Mouse (Mus musculus): ENCODE results near the gene Tm4sf5. TPM values are rescaled to one million over a fixed set of nuclear protein-coding genes. Genes with fewer than 3 reads are reported as not detected.

Tm4sf5 gene
- total RNA-seq, 2 experiments from 2014 or later, result 1.7 to 2.5 TPM

DNA sequence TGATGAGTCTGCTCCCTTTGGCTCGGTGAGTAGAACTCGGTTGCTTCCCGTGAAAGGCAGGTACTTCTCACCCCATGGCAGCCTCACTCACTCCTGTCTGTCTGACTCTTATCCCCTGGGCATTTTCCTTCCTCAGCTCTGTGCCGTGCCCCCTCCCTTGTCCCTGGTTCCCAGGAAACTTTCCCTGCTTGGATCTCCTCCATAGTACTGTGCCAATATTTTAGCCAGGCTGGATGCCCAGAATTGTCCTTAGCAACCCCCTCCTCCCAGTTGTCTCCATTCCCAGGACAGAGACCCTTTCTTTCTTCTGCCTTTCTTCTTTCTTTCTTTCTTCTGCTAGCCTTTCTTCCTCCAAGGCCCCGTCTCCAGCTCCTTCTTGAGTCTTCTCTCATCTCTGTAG is 36.4 kb downstream of the Tm4sf5 start:
- DNase-seq, result no peak

- DNase-seq, result no peak
Observed at GRCm38 (mm10) chr11:70544496-70544895, 39.5 kb downstream of the Tm4sf5 start.

DNA sequence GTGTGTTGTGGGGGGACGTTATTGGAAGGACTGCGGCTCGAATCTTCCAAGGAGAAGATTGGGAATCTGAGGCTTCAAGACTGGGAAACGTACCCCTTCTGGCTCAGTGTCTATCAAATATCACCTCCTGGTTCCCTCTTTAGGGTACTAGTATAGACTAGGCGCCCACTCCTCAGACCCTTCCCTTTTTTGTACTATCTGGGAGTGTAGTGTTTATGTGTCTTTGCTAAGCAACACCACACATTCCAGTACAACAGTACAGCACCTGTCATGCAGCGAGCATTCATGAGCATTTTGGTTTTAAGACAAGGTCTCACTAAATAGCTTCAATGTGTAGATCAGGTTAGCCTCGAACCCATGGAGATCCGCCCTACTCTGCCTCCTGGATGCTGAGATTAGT is 46.5 kb downstream of the Tm4sf5 start:
- no peak for DNase-seq

DNA sequence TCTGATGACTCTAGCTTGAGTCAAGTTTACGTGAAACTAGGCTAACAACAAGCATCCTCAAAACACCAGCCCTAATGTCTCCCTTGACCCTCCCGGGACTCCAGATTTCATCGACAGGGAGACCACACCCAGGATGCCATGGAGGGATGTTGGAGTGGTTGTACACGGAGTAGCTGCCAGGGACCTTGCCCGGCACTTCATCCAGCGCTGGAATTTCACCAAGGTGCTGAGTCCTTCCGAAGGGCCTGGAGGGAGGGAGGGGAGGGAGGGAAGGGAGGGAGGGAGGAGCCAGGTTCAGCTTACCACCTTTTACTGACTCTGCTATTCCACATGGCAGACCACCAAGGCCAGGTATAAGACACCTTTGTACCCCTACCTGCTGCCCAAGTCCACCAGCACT is 48.9 kb downstream of the Tm4sf5 start:
- DNase-seq, result no peak

DNA sequence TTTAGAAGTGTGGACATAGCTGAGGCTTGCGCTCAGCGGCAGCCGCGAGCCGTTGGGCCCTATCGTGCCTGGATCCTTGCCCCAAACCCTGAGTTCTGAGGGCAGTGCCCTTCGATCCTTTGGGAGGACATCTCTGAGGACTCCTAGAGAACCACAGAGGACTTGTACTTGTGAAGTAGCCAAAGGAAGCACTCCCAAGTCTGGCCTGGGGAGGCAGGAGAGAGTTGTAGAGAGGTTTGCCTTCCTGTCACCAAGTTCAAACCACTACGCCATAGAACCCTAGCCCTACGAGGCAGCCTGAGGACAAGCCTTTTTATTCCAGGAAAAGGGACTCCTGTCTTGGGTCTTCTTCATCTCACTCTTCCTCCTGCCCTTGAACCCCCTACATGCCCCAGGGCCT is 52.5 kb downstream of the Tm4sf5 start:
- DNase-seq, result no peak

Other genes starting within 250 kb of the Tm4sf5 start
- 1 to 10 TPM; 2.8 to 3.0 TPM for gene Alox12, start 249.9 kb upstream of the Tm4sf5 start, total RNA-seq (2021)
- gene Alox12e, start 182.6 kb upstream of the Tm4sf5 start, total RNA-seq (2021), result under 1 TPM in 1 of 2 experiments, not detected in 1; 0.20 TPM
- gene Alox15, start 153.2 kb upstream of the Tm4sf5 start, total RNA-seq (2021), result under 1 TPM; 0.19 to 0.52 TPM
- gene Pelp1, start 95.2 kb upstream of the Tm4sf5 start, total RNA-seq (2021), result 10 to 100 TPM; 25.6 to 27.9 TPM
- gene Arrb2, start 72.6 kb upstream of the Tm4sf5 start, total RNA-seq (2021), result 10 to 100 TPM; 12.0 to 12.7 TPM
- gene Med11, start 53.3 kb upstream of the Tm4sf5 start, total RNA-seq (2021), result 10 to 100 TPM; 12.3 to 13.2 TPM
- 1 to 10 TPM in 1 of 2 experiments, under 1 TPM in 1; 0.92 to 2.0 TPM for gene Zmynd15, start 45.8 kb upstream of the Tm4sf5 start, total RNA-seq (2021)
- 1 to 10 TPM; 6.2 to 6.5 TPM for gene Cxcl16, start 45.3 kb upstream of the Tm4sf5 start, total RNA-seq (2021)
- under 1 TPM in 1 of 2 experiments, not detected in 1; 0.43 TPM for gene Vmo1, start 9.4 kb downstream of the Tm4sf5 start, total RNA-seq (2021)
- not detected for gene Gltpd2, start 14.0 kb downstream of the Tm4sf5 start, total RNA-seq (2021)
- 100 to 1,000 TPM; 296 TPM for gene Psmb6, start 20.1 kb downstream of the Tm4sf5 start, total RNA-seq (2021)
- gene Gm40193, start 27.7 kb downstream of the Tm4sf5 start, total RNA-seq (2021), result not detected
- gene Pld2, start 34.8 kb downstream of the Tm4sf5 start, total RNA-seq (2021), result 1 to 10 TPM; 8.3 to 9.3 TPM
- gene Mink1, start 57.6 kb downstream of the Tm4sf5 start, total RNA-seq (2021), result 10 to 100 TPM; 38.2 to 42.5 TPM
- gene 4930544D05Rik, start 110.6 kb downstream of the Tm4sf5 start, total RNA-seq (2021), result not detected
- gene Chrne, start 114.0 kb downstream of the Tm4sf5 start, total RNA-seq (2021), result not detected
- gene Gp1ba, start 133.9 kb downstream of the Tm4sf5 start, total RNA-seq (2021), result under 1 TPM; 0.16 to 0.26 TPM
- gene Rnf167, start 142.0 kb downstream of the Tm4sf5 start, total RNA-seq (2021), result 10 to 100 TPM; 42.1 to 42.8 TPM
- gene Slc25a11, start 142.2 kb downstream of the Tm4sf5 start, total RNA-seq (2021), result 100 to 1,000 TPM; 311 to 313 TPM
- 100 to 1,000 TPM; 572 to 580 TPM for gene Pfn1, start 149.4 kb downstream of the Tm4sf5 start, total RNA-seq (2021)
- gene Eno3, start 152.0 kb downstream of the Tm4sf5 start, total RNA-seq (2021), result 1,000 to 10,000 TPM; 1,339 to 1,391 TPM
- gene Spag7, start 164.2 kb downstream of the Tm4sf5 start, total RNA-seq (2021), result 10 to 100 TPM; 86.2 to 92.3 TPM
- gene Camta2, start 182.9 kb downstream of the Tm4sf5 start, total RNA-seq (2021), result 10 to 100 TPM; 22.2 to 23.5 TPM
- gene Inca1, start 194.9 kb downstream of the Tm4sf5 start, total RNA-seq (2021), result 1 to 10 TPM; 1.7 to 2.2 TPM
- 100 to 1,000 TPM; 238 to 241 TPM for gene Kif1c, start 195.3 kb downstream of the Tm4sf5 start, total RNA-seq (2021)

Data from heart, postnatal 4 days (tissue).